Mouse (Mus musculus) adrenal gland, adult 2 months (tissue): ENCODE data around the gene Dnah11. TPM values are rescaled to one million over a fixed set of nuclear protein-coding genes. Genes with fewer than 3 reads are reported as not detected.
"Not testable (repeated sequence)": the region's sequence is repeated elsewhere in the genome, so short reads cannot be mapped to it uniquely, and the experiment has no call there.

ENCODE experiments used
- DNase-seq: peaks from one replicate; pipeline ENCODE4 v3.0.0; 2021
- polyA plus RNA-seq: library from polyadenylated mRNA; depleted of rRNA; stranded (reverse); fragments of >200 nt; gene quantifications from 2 replicates; pipeline ENCODE4 v1.2.3, GENCODE M21; 2012
- total RNA-seq, 2 experiments: library from RNA; stranded (reverse); gene quantifications; 2 replicates each; pipeline ENCODE4 v1.2.3; 2021

Gene Dnah11
- total and polyA plus RNA-seq, 3 experiments = 0.03 to 0.14 TPM; not detected in 1

DNA sequence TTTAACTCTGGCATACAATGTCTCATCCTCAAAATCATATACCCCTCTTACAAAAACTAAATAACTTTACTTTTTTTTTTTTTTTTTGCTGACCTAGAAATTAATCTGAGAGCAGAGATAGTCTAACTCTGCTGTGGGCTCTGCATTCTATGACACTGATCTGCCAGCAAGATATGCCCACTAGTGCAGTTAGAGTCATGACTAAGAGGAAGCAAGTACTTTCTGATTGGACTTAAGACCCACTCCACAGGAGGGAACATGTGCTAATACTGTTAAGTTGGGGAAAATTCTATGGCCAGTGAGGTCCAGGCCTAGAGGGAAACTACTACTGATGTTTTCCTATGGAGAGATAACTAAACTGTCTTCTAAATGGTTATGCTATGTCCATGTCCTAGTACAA lies 225.1 kb downstream of the Dnah11 start:
- no peak for DNase-seq

DNA sequence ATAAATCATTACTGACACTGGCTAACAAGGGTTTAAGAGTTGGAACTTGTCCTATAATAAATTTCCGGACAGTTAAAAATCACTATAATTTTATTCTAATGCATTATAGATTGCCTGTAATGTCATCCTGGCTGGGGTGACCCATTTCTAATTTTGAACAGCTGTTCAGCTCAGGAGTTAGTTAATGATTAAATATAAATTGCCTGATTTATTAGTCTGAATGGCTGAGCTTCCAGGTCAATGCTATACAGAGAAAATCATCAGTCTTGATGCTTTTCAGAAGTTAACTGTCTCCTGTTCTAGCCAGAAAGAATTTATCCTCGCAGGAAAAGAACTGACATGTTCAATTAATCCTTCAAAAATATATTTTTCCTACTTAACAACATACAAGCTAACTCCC lies 236.1 kb downstream of the Dnah11 start:
- DNase-seq = no peak

DNA sequence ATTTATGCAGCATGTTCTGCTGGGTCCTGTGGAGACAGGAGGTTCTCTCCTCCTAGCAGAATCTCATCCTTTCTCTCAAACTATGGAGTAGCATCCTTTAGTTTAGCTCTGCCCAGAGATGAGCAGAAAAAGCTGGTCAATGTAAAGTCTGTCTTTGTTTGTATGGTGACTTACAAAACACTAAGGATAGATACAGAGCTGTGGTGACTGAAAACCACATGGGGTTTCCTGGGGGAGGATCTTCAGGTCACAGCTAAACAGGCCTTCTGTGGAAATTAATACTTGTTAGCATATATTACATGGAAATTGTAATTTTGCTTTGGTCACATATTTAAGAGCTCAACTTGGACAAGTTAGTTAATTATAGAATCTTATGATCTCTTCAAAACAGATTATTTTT lies 239.6 kb downstream of the Dnah11 start:
- DNase-seq = no peak

DNA sequence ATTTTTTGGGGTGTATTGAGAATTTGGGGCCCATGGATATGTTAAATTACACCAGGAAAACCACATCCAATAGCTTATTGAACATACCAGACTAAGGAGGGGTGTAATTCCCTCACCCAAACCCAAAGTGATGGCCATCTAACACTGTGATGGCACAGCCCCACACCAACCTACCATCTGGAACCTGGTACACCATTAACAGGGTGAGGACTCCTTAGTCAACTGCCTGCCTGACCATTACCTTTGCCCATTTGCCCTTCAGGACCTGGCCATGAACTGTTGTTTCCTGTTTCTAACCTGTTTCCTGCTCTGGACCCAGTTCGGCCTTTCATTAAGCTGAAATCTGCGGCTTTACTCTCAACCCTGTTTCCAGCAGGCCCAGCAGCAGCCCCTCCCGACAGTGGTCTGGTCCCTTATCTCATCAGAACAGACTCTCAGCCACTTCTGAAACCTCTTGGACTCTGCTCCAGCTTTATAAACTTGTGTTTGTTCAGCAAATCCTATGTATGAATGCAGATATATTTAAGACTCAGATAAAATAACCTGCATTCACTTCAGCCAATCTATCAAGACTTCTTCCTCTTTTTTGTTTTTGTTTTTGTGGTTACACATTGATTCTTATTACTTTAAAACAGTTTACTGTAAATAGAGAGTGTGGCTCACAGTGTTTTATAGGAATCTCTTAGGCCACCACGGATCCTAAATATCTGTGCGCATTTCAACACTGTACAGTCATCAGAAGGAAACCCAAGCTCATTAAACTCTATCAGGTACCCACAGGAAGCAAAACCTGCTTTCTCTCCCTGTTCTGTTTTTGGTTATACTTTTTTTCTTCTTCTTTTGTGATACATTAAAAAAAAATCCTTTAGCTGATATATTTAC lies 251.8 kb downstream of the Dnah11 start:
- no peak for DNase-seq

GRCm38 (mm10) chr12:117941947-117942346 lies 256.9 kb downstream of the Dnah11 start:
- no peak for DNase-seq

DNA sequence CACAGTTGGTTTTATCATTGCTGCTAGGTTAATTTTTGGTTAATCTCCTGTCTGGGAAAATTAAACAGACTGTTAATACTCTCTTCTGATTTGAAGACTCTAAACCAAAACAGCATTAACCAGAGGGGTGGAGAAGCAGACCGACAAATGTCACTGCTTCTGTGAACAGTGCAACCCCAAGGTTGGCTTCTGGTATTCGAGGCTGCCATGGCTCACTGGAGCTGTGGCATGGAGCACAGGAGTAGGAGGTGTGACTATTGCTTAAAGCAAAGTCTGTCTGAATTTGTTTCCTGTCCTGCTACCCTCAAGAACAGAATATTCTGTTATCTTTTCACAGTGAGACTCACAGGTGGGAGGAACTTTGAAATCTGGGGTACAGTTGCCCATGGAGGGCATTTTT lies 260.6 kb downstream of the Dnah11 start:
- DNase-seq = no peak

DNA sequence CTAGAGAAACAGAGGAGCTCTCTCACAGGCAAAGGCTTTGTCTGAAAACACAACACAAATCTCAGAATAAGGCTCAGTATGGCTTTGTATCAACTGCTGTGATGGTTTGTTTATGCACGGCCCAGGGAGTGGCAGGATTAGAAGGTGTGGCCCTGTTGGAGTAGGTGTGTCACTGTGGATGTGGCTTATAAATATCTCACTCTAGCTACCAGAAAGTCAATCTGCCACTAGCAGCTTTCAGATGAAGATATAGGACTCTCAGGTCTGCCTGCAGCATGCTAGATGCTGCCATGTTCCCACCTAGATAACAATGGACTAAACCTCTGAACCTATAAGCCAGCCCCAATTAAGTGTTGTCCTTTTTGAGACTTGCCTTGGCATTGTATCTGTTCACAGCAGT lies 266.8 kb downstream of the Dnah11 start:
- no peak for DNase-seq

- DNase-seq = no peak
Measured at GRCm38 (mm10) chr12:117929768-117930167, 269.1 kb downstream of the Dnah11 start.

- no peak for DNase-seq
Measured at GRCm38 (mm10) chr12:117915826-117916588, 282.8 kb downstream of the Dnah11 start.

DNA sequence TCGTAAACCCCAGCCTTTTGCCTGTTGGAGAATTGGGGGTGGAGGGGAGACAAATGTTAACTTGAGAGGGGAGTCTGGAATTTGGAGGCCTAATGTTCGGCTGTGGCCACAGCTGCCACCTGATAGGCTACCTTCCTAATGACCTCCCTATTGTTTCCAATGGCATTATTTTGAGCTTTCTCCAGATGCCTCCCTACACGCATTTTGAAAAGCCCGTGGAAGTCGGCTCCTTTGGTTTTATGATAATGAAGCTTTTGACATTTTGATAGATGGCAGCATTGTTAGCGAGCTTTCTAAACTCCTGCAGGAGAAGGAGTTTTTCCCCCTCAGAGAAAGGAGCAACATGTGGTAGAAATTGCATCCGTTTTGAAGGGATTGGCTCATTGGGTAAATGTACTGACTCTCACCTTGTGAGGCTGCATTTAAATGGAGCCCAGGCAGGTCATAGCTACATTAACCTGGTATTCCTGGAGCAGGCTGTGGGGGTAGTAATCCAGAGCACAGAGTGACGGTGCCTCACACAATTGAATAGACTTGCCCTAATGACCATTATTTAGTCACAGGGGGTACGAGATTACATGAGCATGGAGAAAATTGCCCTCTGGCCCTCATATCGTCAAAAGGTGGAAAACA lies 284.1 kb downstream of the Dnah11 start:
- no peak for DNase-seq

DNA sequence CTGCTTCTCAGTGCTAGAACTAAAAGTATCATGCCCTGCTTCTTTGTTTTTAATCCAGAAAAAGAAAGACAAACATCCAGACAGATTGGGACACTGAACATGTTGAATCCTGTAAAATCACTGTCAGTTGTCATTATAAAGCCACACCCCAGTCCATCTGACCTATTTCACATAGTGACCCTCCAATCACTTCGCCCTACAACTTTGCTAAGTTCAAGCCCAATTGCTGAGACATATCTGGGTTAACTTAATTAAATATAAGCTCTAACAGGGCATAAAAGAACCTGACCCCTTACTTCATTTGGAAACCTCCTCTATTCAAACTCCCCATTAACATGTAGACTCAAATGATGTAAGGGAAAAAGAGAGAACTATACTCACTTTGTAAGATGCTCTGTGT lies 287.4 kb downstream of the Dnah11 start:
- DNase-seq = no peak

DNA sequence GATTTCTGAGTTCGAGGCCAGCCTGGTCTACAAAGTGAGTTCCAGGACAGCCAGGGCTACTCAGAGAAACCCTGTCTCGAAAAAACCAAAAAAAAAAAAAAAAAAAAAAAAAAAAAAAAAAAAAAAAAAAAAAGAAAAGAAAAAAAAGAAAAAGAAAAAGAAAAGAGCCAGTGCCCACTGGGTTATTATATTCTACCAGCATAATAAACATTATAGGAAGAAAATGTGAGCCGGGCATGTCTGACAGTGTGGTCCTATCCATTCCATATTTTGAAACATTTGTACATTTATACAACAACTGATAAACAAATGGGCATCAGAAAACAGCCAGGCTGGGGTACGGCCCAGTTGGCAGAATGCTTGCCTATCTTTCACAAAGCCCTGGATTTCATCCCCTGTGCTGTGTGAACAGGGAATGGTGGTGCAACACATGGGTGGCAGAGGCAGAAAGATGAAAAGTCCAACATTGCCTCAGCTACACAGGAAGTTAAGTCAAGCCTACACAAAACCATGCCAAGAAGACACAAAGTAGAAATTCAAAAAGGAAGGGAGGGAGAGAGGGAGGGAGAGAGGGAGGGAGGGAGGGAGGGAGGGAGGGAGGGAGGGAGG lies 293.5 kb downstream of the Dnah11 start:
- not testable (repeated sequence) for DNase-seq

DNA sequence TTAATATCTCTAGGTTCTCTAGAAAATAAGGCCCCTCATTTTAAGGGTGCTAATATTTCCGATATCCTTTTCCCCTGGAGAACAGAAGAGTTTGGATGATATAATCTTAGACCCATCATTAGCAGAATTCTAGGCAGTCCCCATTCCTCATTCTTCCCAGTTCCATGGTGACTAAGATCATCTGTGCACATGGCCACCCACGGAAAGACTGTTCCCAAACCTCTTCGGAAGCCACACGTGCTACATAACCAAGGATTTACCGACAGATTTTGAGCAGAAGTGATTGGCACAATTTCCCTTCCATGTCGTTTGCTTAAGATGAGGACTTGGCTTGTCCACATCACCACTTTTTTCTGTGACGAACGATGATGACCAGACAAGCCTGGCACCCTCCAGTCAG lies 295.2 kb downstream of the Dnah11 start:
- no peak for DNase-seq

- DNase-seq = not testable (repeated sequence)
Measured at GRCm38 (mm10) chr12:117901352-117901751, 297.5 kb downstream of the Dnah11 start.

GRCm38 (mm10) chr12:117900798-117901197 lies 298.0 kb downstream of the Dnah11 start:
- not testable (repeated sequence) for DNase-seq

GRCm38 (mm10) chr12:117887422-117887821 lies 311.4 kb downstream of the Dnah11 start:
- DNase-seq = no peak

DNA sequence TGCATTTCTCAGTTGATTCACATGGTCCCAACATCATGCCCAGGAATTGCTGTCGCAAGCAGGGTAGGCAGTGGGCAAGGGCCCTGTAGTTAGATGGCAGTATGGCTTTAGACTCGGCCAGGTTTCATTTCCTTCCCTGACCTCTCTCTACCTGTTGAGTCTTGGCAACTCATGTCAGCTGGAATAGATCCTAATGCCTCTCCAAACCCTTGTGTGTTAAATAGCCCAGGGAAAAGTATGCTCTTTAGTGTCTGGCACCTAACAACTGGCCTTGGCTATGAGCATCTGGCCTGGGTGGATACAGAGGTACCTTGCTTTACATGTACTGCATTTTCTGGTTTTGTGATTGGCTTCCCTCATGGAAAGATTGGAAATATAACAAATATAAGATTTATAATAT lies 314.2 kb downstream of the Dnah11 start:
- DNase-seq = no peak

DNA sequence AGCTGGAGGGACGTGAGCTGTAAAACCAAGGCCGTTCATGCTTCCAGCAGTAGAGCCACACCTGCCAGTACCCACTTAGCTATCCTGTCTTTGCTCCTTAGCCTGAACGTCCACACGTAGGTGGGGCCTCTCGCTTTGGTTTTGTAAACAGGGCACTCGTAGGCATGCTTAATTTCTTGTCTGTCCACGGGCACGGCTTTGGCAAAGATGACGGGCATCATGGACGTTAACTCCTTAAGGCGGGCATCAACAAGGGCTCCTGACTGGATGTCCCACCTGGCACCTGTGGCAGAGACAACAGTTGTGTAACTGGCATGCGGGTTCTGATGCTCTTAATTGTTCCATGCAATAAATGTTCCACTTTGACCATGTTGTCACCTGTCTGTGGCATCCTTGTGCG lies 320.5 kb downstream of the Dnah11 start:
- DNase-seq = no peak

DNA sequence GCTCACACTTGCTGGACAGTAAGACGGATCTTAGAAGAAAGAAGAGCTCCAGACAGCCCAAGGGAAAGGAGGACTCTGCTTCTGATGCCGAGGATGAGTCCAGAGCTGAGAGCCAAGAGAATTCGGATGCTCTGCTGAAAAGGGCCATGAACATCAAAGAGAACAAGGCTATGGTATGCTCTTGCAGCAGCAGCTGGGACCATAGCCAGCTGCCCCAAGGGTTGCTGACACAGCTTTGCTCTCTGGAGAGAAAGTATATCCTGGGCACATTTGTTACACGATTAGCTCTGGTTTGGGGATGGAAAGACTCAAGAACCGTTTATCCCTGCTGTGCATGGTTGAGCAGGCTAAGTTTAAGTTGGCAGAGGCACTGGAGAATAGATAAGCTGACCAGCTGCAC lies 326.6 kb downstream of the Dnah11 start:
- DNase-seq = no peak

- no peak for DNase-seq
Measured at GRCm38 (mm10) chr12:117867708-117868564, 330.9 kb downstream of the Dnah11 start.

- no peak for DNase-seq
Measured at GRCm38 (mm10) chr12:117862655-117863054, 336.2 kb downstream of the Dnah11 start.
